Mouse (Mus musculus): ENCODE data around the gene Jak1.
A peak's percentile ranks its signal among the peaks of the same experiment; 100 is the strongest.

Gene Jak1

DNA sequence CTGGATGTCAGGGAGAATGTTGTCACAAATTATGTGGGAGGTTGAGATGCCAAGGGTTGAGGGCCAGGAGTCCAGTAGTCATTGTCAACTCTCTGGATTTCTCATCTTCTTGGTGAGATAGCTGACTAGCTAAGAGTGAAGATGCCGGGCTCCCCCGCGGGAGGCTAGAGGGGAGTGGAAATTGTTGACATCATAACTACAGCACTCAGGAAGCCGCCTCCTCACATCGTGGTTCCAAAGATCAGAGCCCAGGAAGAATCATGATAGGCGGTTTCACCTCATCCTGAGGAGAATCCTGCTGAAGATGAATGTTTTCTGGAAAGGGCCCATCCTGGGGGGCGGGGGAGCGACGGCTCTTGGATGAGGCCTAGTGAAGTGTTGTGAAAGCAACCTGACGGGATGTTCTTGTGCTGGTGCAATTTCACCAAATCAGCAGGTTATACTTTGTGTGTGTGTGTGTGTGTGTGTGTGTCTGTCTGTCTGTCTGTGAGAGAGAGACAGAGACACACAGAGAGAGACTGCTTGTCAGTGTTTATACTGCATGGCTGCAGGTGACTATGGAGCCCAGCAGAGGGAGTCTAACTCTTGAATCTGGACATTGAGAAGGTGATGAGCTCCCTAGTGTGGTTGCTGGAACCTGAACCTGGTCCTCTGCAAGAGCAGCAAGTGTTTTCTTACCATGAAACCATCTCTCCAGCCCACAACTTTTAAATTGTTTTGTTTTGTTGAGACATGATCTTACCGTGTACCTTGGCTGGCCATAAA lies 118.0 kb downstream of the Jak1 start:
- no peak for DNase-seq (ENCODE audit: low spot score in 2 of 2)

DNA sequence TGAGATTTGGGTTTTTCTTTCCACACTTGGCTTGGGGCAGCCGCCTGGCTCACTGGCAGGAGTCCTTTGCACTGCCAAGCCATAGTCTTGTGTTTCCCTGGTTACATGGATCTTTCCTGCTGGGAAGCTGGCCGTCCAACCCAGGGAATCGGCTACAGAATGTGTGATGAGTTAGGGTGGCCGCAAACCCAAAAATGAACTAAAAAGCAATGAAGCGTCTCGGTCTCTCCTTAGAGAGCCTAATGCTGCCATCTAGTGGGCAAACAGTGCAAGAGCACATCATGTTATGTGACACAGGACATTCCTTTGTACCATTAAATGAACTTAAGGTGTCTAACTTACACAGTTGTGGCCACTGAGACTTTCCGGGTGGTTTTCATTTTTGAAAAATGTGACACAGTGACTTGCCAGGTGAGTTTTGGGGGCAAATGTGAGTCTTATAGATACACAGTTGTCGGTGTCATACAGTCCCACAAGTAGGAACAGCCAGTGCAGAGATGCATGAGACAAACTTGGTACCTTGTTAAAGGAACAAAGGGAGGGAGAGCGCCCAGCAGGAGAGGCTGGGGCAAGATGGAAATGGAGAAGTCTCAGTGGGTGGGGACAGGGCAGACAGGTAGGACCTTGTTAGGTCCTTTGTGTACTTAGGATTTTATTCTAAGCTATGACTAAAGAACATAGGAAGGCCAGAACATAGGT lies 118.9 kb downstream of the Jak1 start:
- peak; percentile 40 to 70 for DNase-seq (ENCODE audit: low spot score in 2 of 2)

DNA sequence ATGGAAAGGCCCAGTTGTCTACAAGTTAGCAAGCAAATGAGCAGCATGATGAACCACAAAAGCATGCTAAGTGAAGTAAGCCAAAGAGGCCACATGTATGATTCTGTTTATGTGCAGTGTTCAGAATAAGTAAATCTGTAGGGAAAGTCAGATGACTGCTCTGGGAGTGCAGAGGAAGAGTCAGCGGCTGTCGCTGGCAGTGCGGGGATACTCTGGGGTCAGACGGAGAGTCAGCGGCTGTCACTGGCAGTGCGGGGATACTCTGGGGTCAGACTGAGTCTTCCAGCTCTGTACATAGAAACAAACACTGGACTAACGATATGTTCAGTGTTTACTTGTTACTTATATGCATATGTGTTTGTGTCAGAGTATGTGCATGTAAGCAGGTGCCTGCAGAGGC lies 120.3 kb downstream of the Jak1 start:
- no peak for DNase-seq (ENCODE audit: low spot score in 2 of 2)

DNA sequence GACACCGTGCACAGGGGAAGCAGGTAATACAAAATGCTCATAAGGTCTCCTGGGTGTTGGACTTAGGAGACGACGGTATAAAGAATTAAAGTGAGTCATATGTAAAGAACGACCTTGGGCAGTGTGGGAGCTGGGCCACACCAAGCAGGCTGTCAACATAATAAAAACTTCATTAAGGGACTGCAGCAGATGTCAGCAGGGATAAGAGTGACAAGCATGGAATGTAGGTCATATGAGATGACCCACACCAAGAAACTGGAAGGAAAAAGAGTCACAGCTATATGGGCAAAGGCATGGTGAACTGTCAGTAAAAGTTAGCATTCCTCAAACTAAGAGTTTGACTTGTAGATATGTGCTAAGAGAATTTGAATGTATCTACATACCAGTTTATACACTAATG lies 120.7 kb downstream of the Jak1 start:
- DNase-seq (ENCODE audit: low spot score in 2 of 2) = no peak

DNA sequence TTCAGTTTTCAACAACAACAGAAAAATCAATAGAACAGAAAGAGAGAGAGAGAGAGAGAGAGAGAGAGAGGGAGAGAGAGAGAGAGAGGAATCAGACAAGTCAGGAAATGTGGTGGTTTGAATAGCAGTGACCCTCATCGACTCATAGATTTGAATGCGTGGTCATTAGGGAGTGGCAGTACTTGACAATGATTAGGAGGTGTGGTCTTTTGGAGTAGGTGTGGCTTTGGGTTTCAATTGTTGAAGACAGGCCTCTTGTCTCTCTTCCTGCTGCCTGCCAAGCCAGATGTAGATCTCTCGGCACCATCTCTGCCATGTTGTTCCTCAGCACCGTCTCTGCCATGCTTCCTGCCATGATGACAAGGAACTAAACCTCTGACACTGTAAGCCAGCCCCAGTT lies 121.2 kb downstream of the Jak1 start:
- DNase-seq (ENCODE audit: low spot score in 2 of 2) = no peak

DNA sequence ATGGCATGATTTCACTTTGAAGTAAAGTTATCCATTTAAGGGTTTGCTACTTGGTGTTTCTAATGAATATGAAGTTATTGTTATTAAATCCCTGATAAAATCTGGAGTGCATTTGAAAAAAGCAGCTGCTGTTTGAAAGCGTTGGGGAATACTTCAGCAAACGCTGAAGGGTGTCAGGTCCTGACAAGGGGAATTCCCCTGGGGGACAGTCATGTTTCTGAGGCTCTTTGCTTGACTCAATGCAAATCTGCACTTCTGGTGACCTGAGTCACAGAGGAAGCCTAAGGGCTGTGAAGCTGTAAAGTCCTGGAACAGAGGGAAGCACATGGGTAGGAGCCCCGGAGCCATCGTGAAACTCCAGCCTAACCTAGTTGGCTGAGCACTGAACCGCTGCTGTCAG lies 123.3 kb downstream of the Jak1 start:
- no peak for DNase-seq (ENCODE audit: low spot score in 2 of 2)

DNA sequence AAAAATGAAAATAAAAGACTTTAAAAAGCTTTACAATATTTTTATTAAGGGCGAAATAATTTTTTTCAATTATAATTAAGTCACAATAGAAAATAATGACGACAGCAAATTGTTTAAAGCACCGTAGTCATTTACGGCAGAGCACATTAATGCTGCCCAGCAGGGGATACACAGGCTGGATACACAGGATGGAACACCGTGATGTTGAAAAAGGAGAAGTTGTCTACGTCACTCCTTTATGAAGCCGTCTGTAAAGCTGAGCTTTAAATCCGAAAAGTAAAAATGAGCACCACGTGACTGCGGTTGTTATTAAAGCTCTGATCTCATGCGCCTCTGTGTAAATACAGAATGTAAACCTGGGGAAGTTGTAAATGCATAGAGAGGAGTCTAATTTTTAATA lies 127.1 kb downstream of the Jak1 start:
- no peak for DNase-seq (ENCODE audit: low spot score in 2 of 2)

DNA sequence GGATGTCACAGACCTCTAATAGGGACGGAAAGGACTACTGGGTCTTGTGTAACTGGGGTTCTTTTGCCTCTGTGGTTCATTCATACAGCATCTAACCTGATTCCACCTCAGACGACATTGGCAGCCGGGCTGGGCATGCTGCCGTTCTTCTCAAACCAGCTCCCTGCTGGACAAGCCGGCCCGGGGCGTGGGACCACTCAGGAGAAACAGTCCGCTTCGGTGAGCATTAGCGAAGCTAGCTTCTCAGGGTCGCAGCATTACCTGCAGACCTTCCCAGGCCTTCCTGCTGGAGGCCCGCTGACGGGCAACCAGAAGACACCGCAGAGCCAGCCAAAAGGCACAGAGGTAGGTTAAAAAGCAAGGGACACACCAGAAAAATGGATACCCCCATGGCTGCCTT lies 129.2 kb downstream of the Jak1 start:
- no peak for DNase-seq (ENCODE audit: low spot score in 2 of 2)

DNA sequence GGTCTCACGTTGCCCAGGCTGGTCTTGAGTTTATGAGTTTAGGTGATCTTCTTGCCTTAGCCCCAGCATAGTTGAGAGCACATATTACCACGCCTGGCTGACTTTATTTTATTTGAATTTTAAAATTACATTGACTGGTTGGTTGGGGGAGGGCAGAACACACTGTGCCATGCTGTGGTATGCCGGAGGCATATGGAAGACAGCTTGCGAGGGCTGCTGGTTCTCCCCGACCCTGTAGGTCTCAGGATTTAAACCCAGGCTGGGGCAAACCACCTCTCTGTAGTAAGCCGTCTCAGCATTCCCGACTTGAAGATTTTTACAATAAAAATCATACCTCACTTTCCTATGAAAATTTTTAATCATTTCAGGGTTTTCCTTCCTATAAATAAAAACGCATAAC lies 130.1 kb downstream of the Jak1 start:
- no peak for DNase-seq (ENCODE audit: low spot score in 2 of 2)

DNA sequence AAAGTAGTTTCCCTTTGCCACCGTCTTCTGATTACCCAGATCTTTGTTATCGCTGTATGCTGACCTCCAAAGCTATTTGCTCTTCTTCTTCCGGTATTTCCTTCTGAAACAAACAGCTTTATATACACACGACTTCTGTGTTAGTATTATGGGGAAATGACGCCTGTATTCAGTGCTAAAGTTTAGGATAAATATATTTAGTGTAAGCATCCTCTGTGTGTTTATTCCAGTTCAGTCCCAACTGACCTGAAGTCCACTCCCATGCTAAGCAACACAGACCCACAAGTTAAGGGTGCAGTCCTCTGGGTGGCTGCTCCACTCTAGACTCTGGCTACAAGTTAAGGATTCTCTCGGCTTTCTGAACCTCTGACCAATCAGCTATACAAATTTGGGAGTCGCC lies 144.1 kb downstream of the Jak1 start:
- DNase-seq (ENCODE audit: low spot score in 2 of 2) = no peak

DNA sequence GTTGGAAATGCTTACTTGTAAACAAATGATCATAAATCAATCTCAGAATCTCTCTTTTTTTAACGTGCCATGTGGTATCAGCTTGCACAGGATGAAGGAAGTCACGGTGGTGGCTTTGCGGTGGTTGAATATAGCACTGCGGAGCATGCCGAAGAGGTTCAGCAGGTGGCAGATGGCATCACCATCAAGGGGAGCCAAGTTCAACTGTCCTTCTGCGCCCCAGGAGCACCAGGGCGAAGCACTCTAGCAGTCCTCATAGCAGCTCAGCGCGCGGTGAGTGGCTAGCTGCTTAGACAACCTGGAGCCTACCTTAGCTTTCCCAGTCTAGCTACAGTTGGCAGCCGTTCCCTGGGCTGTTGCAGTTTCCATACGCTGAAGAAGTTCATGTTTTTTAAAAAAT lies 158.0 kb downstream of the Jak1 start:
- no peak for DNase-seq (ENCODE audit: low spot score in 2 of 2)

All from spleen, postnatal 10 days (tissue).